Mouse (Mus musculus) spleen, adult 2 months (tissue): Measurements from ENCODE around the gene Garnl3. TPM values are rescaled to one million over a fixed set of nuclear protein-coding genes. Genes with fewer than 3 reads are reported as not detected.

Experiments
- DNase-seq, 2 experiments: peaks; one replicate each; pipeline versions ENCODE4 v3.0.0 to v3.0.0-alpha.2; 2012 to 2021; ENCODE audit warnings: low spot score in 2 of 2, low read depth in 1 of 2
- H3K27ac ChIP-seq: fragments of 200-500 bp; 2 replicates; pipeline ENCODE4 v1.5.1; 2012; ENCODE audit warnings: low read length, inconsistent platforms; ENCODE audit not compliant: insufficient read depth
- H3K27me3 ChIP-seq: fragments of 200-500 bp; 2 replicates; pipeline ENCODE4 v1.6.1; 2012; ENCODE audit warnings: mild to moderate bottlenecking, moderate library complexity, low read length, inconsistent platforms; ENCODE audit not compliant: control insufficient read depth, insufficient read depth
- H3K36me3 ChIP-seq: fragments of 200-500 bp; 2 replicates; pipeline ENCODE4 v1.6.1; 2012; ENCODE audit warnings: mild to moderate bottlenecking, low read length, inconsistent platforms; ENCODE audit not compliant: control insufficient read depth, insufficient read depth
- H3K4me1 ChIP-seq: fragments of 200-500 bp; 2 replicates; pipeline ENCODE4 v1.6.1; 2011; ENCODE audit warnings: inconsistent platforms; ENCODE audit not compliant: control insufficient read depth, insufficient read depth, insufficient read length
- H3K4me3 ChIP-seq: fragments of 200-500 bp; 2 replicates; pipeline ENCODE4 v1.5.1; 2011; ENCODE audit warnings: mild to moderate bottlenecking, inconsistent platforms; ENCODE audit not compliant: insufficient read depth, insufficient read length; ENCODE audit errors: extremely low read depth
- CTCF ChIP-seq: fragments of 200-500 bp; IDR thresholded peaks from 2 replicates; pipeline ENCODE4 v1.5.1; 2011; ENCODE audit warnings: mild to moderate bottlenecking, inconsistent platforms; ENCODE audit not compliant: insufficient read depth, insufficient read length, insufficient replicate concordance; ENCODE audit errors: extremely low read depth
- POLR2A ChIP-seq: fragments of 200-500 bp; IDR thresholded peaks from 2 replicates; pipeline ENCODE4 v1.6.1; 2011; ENCODE audit warnings: low read depth, low read length, inconsistent platforms
- WGBS: fragments of 180-500 bp; shearing (Covaris S2); methylation state at CpG from one replicate; pipeline ENCODE4 v1.1.7; 2018; 5-methylcytosine and 5-hydroxymethylcytosine counted together
- polyA plus RNA-seq: library from polyadenylated mRNA; depleted of rRNA; stranded (reverse); fragments of >200 nt; gene quantifications from 2 replicates; pipeline ENCODE4 v1.2.3, GENCODE M21; 2012; rRNA removed

Garnl3 gene
- polyA plus RNA-seq, 1 experiment = 1.9 TPM

DNA sequence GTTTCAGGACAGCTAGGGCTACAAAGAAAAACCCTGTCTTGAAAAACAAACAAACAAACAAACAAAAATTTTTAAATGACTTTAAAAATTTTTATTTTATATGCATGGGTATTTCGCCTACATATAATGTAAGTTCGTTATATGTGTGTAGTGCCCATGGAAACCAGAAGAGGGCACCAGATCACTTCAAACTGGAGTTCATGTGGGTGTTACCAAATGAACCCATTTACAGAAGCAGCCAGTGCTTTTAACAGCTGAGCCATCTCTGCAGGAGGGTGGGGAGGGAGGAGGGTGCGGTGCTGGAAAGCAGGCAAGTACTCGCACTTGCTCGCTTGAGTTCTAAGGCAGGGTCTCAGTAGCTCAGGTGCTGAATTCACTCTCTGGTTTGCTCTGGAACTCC is 192.0 kb downstream of the Garnl3 start:
- DNase-seq = peak in 1 of 2 experiments; percentile 30
- H3K4me1 ChIP-seq = no peaks in the 10 kb centered on the region
- no peak for TF ChIP-seq POLR2A
- peak; percentile 12; the same call in 1 of the 2 replicates for TF ChIP-seq CTCF
- H3K27me3 ChIP-seq = no peaks in the 10 kb centered on the region
- no peak overlapping the region for H3K27ac ChIP-seq
- no peak overlapping the region for H3K4me3 ChIP-seq
- H3K36me3 ChIP-seq = peaks cover 4% of the 10 kb centered on the region
- WGBS = 77% methylated on average over 5 of the region's 5 CpGs

DNA sequence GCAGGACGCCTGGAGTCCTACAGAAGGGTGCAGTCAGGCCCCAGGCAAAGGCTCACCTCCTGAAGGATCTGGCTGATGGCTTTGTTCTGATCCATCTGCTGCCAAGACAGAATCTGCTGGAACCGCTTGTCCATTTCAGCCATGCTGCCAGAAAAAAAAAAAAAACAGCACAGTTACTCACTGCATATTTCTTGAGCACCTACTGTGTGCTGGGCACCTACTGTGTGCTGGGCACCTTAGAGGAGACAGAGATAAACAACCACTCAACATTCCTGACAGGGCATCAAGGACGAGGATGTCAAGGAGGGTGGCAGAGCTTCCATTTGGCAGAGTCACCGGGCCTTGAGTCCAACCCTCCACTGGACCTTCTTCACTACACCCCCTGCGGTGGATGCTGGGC is 192.7 kb downstream of the Garnl3 start:
- H3K36me3 ChIP-seq = peaks cover 4% of the 10 kb centered on the region
- 90% methylated on average over 5 of the region's 5 CpGs for WGBS
- TF ChIP-seq POLR2A (no peak), CTCF (no peak)
- no peak overlapping the region for H3K27ac ChIP-seq
- H3K27me3 ChIP-seq = no peaks in the 10 kb centered on the region
- no peak overlapping the region for H3K4me3 ChIP-seq
- no peaks in the 10 kb centered on the region for H3K4me1 ChIP-seq
- no peak for DNase-seq

Other genes with a start within 250 kb of the Garnl3 start
- gene Rpl12, start 170.1 kb downstream of the Garnl3 start, polyA plus RNA-seq = 535 and 627 TPM in 2 replicates
- 8.3 and 13.0 TPM in 2 replicates for gene Lrsam1, start 170.0 kb downstream of the Garnl3 start, polyA plus RNA-seq
- gene Slc2a8, start 149.6 kb downstream of the Garnl3 start, polyA plus RNA-seq = 24.7 and 28.0 TPM in 2 replicates
- 36.2 and 39.6 TPM in 2 replicates for gene Angptl2, start 84.4 kb upstream of the Garnl3 start, polyA plus RNA-seq
- gene Ralgps1, start 239.8 kb upstream of the Garnl3 start, polyA plus RNA-seq = 4.5 and 4.8 TPM in 2 replicates